Mouse (Mus musculus): ENCODE measurements around the gene Gpr15.

The Gpr15 gene

GRCm38 (mm10) chr16:58718666-58719120 lies at the start of gene Gpr15:
Gene Gpr15 (minus strand): TSS chr16:58719070.
- no peak for DNase-seq (ENCODE audit: low spot score)

GRCm38 (mm10) chr16:58763076-58763475 lies 44.2 kb upstream of the Gpr15 start, which contains the start of gene Olfr172:
Gene Olfr172 (minus strand): TSS chr16:58763176.
- DNase-seq (ENCODE audit: low spot score), result no peak

DNA sequence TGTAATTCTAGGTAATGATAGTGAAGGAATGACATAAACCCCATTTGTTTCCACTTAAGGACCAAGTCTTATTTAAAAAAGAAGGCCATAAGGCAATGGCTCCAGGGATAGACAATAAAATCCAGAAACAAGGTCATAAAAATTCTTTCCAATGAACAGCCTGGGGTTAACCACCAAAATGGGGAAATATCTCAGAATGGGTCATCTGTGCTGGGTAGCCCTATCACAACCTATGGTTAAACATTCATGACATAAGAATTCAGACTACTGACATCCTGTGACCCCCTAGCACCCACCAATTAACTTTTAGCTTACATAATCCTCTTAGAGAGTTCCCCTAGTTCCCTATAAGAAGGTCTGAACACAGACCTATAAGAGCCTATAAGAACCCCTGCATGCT lies 37.3 kb upstream of the Gpr15 start:
- no peak for DNase-seq (ENCODE audit: low spot score)

DNA sequence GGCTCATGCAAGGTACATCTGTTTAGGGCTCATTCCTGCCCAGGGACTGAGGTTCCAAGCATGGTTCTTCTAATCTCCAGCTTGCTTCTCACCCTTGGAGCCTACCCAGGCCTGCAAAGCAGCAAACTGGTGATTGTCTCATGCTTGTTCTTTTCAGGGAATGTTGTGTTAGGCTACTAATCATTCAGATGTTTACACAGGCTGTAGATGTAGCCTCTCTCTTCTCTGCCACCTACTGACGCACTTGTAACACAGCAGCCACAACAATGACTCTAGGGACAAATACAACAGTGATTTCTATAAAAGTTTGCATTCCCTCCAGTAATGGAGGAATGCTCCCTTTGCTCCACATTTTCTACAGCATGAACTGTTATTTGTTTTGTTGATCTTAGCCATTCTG lies 32.4 kb upstream of the Gpr15 start:
- no peak for DNase-seq (ENCODE audit: low spot score)

GRCm38 (mm10) chr16:58746715-58747114 lies 27.8 kb upstream of the Gpr15 start:
- no peak for DNase-seq (ENCODE audit: low spot score)

DNA sequence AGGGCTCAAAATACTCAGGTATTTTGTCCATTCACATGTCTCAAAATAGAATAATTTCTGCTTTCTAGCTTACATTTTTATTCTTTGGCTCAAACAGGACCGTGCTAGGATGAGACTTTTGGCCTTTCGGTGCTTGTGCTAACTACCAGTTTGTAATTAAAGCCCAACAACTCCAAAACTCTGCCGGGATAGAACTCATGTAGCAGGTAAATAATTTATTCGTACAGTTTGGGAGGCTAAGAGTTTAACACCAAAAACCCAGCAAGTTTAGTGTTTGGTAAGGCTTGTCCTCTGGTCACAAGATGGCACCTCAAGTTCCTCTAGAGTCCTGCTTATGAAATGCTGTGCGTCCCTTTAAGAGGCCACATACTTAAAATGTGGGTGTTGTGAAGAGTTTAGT lies 21.9 kb upstream of the Gpr15 start:
- no peak for DNase-seq (ENCODE audit: low spot score)

DNA sequence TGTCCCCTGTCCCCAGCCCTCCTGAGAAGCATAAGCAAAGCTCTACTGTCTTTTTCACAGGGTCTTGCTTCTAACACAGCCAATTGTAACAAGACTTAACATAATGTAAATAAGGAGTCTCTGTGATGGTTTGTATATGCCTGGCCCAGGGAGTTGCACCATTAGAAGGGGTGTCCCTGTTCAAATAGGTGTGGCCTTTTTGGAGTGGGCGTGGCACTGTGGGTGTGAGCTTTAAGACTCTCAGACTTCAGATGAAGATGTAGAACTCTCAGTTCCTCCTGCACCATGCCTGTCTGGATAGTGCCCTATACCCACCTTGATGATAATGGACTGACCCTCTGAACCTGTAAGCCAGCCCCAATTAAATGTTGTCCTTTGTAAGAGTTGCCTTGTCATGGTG lies 19.9 kb upstream of the Gpr15 start:
- DNase-seq (ENCODE audit: low spot score), result no peak

- DNase-seq (ENCODE audit: low spot score), result no peak
These were observed 19.3 kb upstream of the Gpr15 start for GRCm38 (mm10) chr16:58738205-58738604.

DNA sequence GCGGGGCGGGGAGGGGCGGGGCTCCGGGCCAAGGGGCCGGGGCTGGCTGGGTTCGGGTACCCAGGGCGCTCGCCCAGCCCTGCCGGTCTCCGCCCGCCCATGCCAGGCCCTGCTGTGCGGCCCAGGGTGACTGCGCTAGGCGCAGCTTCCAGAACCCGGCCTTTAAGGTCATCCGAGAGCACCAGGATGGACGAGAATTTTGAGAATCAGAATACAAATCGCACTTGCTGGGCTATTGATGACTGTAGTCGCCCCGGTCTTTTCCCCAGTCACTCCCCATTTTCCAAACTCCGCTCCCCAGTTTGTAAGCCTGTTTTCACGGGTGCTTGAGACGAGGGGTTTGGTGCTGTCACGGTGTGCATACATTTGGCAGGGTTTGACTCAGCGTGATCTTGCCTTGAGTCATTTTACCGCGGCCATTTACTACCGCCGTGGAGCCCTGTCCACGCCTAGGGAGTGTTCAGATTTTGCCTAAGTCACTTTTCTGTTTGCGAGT lies 9.4 kb upstream of the Gpr15 start:
- no peak for DNase-seq (ENCODE audit: low spot score)

- peak; percentile 84 for DNase-seq (ENCODE audit: low spot score)
These were observed 8.7 kb upstream of the Gpr15 start, which contains the start of gene Cldnd1 for GRCm38 (mm10) chr16:58727477-58728131. Gene Cldnd1 (plus strand): TSS chr16:58727910.

DNA sequence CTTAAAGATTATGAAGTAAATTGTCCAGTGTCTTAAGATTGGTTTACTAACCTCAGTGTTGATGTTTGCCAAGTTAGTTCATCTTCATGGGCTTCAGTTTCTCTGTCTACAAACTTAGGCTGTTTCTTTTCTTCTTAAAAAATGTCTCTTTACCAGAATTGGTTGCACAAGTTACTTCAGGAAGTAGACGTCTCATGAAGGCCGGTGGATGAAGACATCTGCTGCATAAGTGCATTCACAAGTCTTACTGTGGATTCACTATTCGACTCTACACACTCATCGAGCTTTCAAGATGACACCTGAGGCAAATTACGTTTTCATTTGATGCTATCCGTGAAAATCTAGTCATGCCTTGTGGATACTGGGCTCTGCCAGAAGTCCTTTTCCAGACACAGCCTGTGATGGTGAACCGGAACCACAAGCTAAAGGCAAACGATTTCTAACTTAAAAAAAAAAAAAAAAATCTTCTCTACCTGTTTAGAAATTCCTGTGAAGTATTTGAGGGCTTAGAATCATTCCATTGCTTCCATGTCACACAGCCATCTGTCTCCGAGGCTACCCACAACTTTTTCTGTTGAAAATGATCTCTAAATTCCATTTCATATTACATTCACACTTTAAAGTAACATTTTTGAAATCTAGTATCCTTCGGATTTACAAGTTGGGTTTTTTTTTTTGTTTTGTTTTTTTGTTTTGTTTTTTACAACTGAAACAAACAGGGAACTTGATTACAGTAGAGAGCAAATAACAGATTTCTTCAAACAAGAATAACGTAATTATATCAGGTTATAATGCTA lies 8.0 kb upstream of the Gpr15 start:
- no peak for DNase-seq (ENCODE audit: low spot score)

- DNase-seq (ENCODE audit: low spot score), result no peak
These were observed 3.4 kb upstream of the Gpr15 start for GRCm38 (mm10) chr16:58722292-58722691.

DNA sequence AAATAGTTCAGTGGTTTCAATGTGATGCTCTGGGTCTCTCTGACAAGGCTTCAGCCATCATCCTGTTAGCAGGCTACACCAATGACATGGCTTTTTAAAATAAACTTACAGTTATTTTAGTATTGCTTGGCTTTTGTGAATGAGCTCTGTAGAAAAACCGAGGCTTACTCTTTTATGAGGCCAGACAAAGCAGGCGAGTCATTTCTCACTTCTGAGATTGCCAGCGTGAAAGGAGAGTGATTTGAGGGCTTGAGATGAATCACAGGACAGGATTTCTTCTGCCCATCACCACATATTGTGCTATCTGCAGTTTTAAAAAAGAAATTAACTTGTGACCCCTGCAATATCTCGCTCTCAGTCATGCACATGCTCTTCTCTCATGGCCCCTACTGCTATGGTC lies 3.9 kb downstream of the Gpr15 start:
- DNase-seq (ENCODE audit: low spot score), result no peak

GRCm38 (mm10) chr16:58713128-58713527 lies 5.7 kb downstream of the Gpr15 start:
- DNase-seq (ENCODE audit: low spot score), result no peak

GRCm38 (mm10) chr16:58712221-58712620 lies 6.6 kb downstream of the Gpr15 start:
- DNase-seq (ENCODE audit: low spot score), result no peak

DNA sequence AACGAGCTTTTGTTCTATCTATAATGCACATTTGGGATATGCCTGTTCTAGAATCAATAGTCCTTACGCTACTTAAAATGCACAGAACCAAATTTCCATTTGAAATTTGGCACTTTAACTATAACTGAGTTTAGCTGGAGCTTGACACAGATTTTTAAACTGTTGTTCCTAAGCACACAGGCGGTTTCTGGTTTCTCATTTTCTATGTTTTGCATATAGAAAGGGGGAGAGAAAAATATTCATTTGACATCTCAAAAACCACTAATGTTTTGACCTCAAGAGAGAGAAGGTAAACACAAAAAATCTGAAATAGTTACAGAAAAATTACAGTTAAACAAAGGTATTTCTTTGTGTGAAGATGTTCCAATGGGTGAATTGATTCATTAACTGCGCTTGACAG lies 9.3 kb downstream of the Gpr15 start:
- DNase-seq (ENCODE audit: low spot score), result no peak

DNA sequence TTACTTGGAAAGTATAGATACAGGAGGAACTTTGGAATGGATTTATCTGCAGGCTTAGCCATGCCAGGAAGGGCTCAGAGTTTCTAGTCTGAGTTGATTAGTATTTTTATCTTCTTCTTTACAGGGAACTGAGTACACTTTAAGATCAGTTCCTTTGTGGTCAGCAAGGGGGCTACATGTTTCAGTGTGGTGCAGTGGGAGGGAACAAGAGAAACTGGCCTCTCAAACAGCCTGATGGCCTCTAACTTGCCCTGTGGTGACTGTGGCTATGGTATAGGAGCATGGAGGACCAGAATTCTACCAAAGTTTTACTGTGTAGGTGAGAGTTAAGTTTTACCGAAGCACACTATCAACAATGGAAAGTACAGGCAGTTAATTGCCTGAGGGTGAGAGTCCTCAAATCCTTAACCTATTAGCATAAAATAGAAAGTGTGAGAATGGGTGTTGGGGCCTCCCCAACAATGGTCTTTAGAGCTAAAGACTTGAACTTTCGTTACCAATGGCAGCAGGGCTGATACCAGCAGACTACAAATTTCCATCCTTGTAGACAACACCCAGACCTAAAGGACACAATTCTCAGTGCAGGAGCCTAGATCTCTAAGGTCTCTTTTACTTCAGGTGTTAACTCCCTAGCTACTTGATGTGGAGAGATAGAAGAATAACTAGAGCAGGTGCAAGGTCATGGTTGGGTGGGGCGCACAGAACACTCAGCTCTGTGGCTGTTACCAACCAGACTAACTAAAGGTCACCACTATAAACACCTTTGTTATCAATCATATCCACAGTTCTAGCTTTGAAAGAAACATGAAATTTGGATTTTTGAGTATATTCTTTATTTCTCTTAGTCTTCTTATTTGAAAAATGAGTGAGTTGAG lies 10.0 kb downstream of the Gpr15 start:
- no peak for DNase-seq (ENCODE audit: low spot score)

- no peak for DNase-seq (ENCODE audit: low spot score)
These were observed 11.5 kb downstream of the Gpr15 start for GRCm38 (mm10) chr16:58707276-58707905.

GRCm38 (mm10) chr16:58704999-58705398 lies 13.9 kb downstream of the Gpr15 start:
- no peak for DNase-seq (ENCODE audit: low spot score)

DNA sequence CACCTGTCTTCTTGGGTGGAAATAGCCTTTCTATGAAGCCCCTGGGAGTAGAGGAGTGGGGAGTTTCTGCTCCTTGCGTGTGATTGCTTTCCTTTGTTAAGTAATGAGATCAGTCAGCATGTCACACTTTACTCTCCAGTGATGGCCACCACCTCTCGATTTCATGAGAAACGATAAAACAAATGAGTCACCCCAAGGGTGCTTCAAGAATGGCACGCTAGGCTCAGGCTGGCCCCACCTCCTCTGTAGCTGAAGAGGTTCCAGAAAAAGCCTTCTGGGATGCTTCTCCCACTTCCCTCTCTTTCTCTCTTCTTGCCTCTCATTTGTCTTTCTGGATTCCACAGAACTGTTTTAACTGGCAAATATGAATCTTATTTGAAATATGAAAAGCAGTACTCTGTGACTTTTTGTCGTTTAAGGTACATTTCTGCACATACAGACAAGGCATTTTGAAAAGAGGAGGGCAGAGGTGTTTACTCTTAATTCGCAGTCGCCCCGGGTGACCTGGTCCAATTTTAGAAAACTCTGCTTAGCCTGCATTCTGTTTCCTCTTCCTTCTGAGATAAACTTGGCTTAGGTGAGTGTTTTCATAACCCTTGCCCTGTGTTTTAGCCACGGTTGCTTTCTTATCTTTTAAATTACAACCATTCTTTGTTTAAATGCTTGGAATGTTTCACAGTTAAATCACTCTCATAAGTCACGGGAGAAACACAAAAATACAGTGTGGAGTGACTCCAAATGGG lies 15.3 kb downstream of the Gpr15 start:
- no peak for DNase-seq (ENCODE audit: low spot score)

DNA sequence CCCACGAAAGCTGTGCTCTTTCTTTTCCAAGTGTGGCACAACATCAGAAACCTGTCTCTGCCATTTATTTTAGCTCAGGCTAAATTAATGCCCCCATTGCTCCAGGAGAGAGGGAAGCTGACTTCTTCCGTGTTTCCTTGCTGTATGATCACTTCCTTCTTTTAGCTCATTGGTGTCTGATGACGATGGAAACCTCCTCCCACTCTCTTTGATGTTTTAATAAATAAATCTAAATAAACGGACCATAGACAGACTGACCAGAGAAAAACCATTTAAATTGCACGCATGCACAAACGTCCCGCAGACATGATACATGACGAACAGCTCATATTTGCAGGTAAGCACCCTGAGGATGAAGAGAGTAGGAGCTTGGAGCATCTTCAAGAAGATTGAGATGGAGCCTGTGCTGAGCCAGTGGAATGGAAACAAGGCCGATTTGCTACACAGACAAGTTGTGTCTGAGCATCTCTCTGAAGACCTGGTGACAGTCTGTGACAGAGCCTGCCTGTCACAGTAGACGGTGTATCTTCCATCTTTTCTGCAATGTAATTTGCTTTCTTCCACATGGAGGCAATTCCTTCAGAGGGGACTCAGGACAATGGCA lies 16.4 kb downstream of the Gpr15 start:
- DNase-seq (ENCODE audit: low spot score), result no peak

Measured in ovary, postnatal 10 days (tissue).